Mouse (Mus musculus) cerebral cortex, adult 2 months (tissue): ENCODE measurements around the gene Etnk1.

ENCODE experiments used
- whole genome bisulfite sequencing: fragments of 180-500 bp; shearing (Covaris S2); methylation state at CpG from one replicate; pipeline ENCODE4 v1.1.7; 2018; 5-methylcytosine and 5-hydroxymethylcytosine counted together

Gene Etnk1

DNA sequence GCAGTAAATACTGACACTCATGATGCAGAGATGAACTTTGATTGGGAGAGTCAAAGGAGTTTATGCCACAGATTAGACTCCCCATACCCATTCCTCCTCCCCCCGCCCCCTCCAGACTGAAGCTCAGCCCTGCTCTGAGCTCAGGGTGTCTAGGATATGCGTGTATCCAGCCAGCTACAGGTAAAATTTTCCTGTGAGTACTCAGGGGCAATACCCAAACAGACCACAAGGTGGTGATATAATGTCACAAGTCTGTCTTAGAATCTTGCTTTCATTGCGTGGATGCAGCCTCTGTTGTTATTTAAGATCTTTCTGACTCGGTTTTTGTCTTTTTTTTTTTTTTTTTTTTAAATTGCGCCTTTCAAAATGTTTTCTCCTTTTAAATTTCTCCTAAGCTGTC is 52.3 kb downstream of the Etnk1 start:
- 3% methylated on average over 5 of the region's 5 CpGs for WGBS

DNA sequence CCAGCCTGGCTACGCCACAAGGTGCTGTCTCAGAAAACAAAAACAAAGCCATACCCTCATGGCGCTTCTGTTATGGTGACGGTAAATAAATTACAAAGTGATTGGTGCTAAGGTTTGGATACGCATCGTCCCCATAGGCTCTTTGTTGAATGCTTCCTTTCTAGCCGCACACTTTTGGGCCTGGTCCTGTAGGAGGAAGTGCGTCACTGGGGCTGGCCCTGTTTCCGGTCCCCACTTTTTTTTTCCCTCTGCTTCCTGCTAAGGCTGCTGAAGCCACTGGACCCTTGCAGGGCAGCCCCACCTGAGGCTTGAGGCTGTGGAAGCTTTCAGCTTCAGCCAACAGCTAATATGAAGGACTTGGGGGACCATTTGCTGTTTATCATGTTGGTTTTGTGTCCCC is 54.2 kb downstream of the Etnk1 start:
- WGBS = 90% methylated on average over 8 of the region's 8 CpGs

DNA sequence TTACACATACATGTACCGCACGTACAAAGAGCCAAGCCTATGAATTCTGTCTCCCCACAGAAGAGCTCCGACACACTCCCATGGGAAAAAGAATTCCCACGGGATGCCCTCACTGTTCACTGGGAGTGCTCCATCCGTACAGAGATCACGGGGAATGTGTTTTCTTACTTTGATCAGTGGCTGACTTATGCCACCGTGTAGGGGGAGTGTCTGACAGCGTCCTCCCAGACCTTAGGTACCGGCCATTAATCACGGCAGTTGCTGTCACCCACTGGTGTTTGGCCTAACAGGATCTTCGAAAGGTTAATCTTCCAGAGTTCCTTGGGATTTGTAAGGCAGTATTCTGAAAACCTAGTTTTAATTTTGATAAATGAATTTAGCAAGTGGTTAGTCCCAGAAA is 57.0 kb downstream of the Etnk1 start:
- WGBS = 93% methylated on average over 11 of the region's 11 CpGs

DNA sequence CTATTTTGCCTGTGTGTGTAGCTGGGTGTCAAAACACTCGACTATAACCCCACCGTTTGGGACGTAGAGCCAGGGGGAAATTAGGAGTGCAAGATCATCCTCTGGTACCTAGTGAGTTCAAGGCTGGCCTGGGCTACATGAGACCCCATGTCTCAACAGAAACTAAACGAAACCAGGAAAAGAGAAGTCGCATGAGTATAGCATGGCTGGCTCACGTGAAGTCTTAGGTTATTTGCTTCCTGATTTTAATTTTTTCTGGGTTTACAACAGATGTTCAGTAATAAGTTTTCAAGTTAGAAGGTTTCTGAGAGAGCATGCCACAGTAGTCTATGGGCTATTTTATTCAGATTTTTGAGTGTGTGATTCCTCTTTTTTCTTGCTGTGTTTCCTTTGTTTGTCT is 57.9 kb downstream of the Etnk1 start:
- 80% methylated on average over 6 of the region's 6 CpGs for WGBS

DNA sequence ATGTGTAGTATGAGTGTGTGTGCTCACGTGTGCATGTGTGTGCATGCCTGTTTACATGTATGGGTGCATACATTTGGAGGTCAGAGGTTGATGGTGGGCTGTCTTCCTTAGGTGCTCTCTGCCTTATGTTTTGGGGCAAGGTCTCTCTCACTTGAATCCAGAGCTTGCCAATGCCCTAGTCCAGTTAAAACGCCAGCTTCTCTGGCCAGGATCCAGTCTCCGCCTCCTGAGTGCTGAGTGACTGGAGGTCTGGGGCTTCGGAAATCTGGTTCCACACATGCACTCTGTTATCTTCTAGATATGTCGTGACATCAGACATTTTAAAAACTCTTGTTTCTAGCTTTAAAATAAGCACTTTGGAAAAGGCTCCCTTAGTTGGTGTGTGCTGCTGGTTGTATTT is 61.7 kb downstream of the Etnk1 start:
- 78% methylated on average over 5 of the region's 5 CpGs for WGBS

DNA sequence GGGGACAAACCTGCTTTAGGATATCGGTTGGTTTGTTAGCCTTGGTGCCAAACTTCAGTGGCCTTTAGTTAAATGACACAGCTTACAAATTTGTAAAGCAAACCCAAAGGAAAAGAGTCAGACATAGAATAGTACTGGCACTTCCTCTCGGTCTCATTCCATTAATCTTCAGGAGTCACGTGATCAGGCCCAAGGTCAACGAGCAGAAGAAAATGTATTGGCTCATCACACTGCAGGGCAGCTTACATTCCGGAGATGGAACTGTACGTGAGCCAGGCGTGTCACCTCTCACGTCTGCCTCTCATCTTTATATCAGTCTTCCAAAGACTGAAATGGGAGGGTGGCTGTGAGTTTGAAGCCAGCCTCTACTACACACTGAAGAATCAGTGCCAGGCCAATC is 62.9 kb downstream of the Etnk1 start:
- 74% methylated on average over 8 of the region's 8 CpGs for WGBS

DNA sequence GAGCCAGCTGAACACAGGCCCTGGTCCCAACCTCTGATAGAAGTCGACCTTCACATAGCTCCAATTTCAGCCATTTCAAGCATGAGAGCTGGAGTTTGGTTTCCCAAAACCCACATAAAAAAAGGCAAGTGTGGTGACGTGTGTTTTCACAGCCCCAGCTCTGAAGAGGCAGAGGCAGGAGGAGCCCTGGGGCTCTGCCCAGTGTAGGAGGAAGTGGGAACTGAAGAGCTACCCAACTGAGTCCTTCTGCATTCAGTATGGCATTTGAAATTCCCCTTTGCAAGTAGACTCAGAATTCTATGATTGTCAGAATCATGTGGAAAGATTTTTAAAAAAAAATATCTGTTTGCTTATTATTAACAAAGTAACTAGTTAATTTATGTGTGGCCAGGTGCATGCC is 63.9 kb downstream of the Etnk1 start:
- WGBS = 59% methylated on average over 2 of the region's 2 CpGs

DNA sequence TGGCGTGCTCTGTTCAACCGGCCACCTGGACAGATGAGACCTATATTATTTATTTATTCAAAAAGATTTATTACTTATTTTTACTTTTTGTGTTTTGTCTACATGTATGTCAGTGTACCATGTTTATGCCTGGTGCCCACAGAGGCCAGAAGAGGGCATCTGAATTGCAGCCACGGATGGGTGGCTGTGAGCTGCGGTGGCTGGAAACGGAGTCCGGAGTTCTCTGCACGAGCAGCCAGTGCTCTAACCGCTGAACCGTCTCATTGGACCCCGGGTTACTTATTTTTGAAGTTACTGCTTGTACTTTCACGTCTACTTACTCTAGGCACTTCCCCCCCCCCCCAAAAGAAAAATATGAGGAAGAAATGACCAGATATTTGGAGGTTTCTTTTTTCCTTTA is 65.7 kb downstream of the Etnk1 start:
- WGBS = 88% methylated on average over 11 of the region's 11 CpGs

DNA sequence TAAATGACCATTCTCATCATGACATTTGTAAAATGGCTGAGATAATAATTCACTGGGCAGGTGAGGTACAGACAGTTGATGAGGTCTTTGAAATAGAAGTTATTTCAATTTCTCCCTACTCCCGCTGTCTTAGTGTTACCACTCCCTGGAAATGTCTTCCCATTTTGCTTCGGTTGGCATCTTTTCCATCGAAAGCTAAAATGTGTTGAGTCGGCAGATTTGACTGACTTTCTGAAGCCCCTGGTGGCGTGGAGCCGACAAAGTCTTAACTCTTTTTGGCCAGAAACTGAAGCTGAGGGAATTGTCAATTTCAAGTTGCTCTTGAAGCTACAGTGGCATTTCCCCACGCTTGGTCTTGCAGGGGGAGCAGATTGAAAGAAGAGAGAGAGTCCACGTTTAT is 67.8 kb downstream of the Etnk1 start:
- 84% methylated on average over 8 of the region's 8 CpGs for WGBS

DNA sequence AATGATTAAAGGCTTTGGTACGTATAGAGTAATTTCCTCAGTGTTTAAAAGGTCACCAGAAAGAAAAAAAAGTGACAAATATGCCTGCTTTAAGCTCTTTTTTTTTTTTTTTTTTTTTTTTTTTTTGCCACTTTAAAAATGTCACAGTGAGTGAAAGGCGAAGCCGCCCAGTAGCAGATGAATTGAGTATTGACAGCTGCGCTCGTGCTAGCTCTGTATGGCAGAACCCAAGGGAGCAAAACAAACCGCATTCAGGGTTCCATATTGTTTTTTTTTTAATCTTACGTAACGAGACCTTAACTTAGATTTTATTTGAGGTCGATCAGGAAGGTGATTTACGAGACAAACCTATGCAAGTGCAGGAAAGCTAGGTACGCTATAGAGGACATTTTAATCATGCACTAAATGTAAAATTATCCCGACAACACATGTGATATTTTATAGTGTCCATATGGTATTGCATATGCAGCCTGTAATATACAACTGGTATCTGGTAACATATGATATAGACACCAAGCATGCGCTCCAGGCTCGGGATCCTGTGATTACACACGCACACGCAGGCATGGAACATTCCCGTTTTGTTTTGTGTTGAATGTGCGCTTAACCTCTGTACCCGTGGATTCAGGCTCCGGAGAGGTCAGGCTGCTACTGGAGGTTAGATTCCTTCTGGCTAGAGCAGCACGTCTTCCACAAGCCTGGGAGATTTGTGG is 72.5 kb downstream of the Etnk1 start:
- 52% methylated on average over 21 of the region's 21 CpGs for WGBS

DNA sequence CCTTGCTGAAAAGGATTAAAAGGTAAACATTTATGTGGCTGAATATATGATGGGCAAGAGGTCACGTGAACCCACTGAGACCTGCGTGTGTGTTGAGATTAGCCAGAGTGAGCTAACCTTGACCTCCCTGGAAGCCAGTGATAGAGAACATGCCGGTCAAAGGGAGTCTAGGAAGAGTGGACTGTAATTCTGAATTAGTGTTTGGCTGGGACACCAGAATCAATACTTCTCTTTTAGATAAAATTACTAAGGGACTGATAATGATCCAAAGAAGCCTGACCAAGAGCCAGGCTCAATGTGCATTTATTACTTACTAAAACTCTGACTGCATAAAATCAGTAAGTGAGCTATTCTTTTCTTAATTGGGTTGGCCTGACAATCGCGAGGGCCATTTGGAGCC is 76.2 kb downstream of the Etnk1 start:
- WGBS = 95% methylated on average over 5 of the region's 5 CpGs

DNA sequence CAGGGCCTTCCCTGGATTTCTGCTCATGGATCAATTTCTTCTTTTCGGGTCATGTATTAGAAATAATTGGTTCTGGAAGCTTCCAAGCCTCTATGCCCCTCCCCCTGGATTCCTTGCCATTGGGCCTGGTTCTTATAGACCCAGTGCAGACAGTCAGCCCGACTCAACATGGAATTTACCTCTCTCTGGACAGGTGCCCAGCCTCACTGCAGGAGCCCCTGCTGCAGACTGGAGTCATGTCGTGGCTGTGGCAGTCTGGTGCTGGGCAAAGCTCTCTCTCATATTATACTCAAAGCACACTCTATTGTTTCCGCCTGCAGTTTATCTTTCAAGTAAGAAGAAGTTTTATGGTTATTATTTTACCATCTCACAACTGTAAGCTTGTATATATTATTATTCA is 90.9 kb downstream of the Etnk1 start:
- WGBS = 80% methylated on average over 4 of the region's 4 CpGs

DNA sequence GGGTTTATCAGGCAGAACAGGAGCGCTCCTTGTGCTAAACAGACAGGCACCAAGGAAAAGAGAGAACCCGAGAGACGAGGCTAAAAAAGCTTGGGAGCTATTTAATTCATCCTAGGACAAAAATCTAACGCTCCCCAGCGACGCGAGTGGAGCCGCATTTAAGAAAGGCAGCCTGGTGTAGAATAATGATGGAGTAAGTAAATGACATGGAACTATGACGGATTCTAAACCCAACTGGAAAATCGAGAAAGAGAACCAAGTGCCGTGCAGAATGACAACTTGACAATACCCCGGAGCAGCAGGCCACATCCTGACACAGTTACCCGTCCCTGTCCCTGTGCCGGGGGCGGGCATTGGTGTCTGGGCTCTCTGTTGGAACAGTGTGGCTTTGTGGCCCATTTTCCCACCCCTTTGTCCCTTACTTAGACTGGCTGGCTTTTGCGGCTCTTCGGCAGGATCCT is 92.2 kb downstream of the Etnk1 start:
- 27% methylated on average over 17 of the region's 17 CpGs for WGBS

DNA sequence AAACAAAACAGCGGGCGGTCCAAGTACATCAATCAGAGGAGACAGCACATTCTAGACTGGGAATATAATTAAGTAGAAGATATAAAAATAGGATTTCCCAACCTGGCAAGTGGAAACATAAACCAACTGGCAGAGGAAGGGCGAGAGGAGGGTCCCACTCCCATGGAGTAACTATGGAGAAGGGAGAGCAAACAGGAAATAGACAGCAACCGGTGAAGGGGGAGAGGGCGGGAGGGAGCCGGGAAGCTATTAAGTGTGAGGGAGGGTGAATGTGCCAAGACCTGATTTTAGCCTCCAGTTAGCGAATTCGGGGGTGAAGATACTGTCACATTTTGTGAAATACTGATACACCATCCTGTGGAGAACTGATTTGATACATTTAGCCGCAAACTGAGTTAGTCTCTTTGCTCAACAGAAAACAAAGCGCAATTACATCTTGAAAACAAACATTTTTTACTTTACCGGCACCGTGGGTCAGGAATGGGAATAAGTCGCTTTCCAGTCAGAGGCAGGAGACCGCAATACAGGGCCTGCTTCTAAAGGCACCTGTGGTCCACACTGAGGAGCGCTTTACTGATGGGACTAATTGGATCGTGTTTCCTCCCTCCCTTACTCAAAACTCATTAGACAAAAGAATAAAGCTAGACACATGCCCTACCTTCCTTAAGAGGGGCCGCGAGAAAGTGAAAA is 93.0 kb downstream of the Etnk1 start:
- WGBS = 35% methylated on average over 18 of the region's 18 CpGs

DNA sequence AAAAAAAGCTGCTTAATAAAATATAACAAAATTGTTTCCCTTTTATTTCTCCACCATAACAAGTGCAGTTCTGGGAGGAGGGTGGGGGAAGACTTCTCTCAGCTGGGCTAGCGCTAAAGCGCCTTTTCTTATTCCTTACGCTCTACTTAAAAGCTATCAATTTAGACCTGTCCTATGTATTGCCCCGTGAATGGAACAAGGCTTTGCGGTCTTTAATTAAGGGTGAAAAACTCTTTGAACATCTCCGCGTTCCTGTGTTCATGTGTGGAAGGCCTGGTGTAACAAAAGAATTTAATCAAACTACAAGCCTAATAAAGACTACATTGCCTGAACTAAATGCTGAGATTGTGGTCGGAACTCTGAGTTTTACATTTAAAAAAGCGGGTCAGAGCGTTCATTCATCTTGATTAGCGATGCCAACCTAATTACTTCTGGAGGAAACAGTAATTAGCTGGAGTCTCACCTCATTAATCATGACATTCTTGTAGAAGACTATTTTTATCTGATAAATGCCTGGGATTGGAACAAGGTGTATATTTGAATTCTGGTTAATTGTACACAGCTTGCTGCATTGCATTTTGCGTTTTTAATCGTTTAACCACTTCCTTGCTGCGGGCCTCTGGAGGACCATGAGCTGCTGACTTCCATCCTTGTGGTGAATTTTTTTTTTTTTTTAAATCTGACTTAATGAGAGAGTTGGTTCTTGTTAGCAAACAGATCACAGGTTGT is 93.7 kb downstream of the Etnk1 start:
- WGBS = 56% methylated on average over 14 of the region's 14 CpGs

DNA sequence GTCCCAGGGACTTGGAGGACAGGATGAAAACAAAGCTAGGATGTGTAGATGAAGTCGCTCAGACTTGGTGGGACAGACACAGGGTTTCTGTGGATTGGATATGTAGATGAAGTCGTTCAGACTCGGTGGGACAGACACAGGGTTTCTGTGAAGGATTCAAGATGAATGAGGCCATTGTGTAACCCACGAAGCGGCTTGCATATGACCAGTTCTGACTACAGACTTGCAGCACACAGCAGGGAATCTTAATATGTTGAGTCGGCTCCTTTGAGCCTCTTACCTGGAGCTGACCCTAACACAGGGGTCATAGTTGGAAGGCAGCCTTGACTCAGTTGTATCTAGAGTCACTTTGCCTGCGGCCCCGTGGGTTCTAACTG is 94.3 kb downstream of the Etnk1 start:
- WGBS = 57% methylated on average over 8 of the region's 8 CpGs

DNA sequence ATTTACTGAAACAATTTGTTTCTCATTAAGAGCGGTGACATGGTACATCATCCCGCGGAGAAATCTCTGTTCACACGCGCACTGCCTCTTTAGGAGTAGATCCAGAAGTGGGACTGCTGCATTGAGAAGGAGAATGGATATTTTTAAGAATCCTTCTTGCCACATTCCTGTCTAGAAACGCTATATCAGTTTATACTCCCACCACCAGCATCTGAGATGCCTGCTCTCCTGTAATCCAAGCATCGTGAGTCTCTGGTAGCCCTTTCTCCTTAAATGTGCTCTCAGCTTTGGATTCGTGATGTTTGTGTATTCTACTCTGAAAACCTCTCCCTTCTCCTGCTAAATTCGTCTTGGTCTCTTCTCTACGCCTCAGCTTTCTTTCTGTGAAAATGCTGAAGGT is 98.5 kb downstream of the Etnk1 start:
- 54% methylated on average over 10 of the region's 10 CpGs for WGBS

DNA sequence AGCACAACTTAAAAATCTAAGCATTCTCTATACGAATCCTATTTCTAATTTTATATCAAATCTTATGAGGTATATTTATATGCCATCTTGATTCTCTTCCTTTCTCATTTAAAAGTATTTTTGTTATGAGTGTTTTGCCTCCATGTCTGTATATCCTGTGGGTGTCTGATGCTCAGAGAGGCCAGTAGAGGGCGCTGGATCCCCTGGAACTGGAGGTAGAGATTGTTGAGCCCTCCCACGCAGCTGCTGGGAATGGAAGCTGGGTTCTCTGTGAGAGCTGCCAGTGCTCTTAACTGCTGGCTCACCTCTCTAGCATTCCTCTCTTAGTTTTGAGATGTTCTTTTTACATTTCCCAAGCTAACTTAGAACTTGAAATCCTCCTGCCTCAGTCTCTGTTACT is 112.2 kb downstream of the Etnk1 start:
- 42% methylated on average over 3 of the region's 3 CpGs for WGBS
